Mouse (Mus musculus) brown adipose tissue, adult 24 weeks (tissue): ENCODE data around the gene Cyp2s1. TPM values are rescaled to one million over a fixed set of nuclear protein-coding genes. Genes with fewer than 3 reads are reported as not detected.
A peak's percentile ranks its signal among the peaks of the same experiment; 100 is the strongest.
"Not testable (repeated sequence)": the region's sequence is repeated elsewhere in the genome, so short reads cannot be mapped to it uniquely, and the experiment has no call there.

Experiments
- H3K27ac ChIP-seq: fragments of 200-500 bp; replicated peaks from 2 replicates; pipeline ENCODE4 v1.5.1; 2012; ENCODE audit warnings: low read depth, mild to moderate bottlenecking, low read length
- H3K4me1 ChIP-seq: fragments of 200-500 bp; 2 replicates; pipeline ENCODE4 v1.6.1; 2012; ENCODE audit warnings: low read length, mixed read lengths; ENCODE audit not compliant: control insufficient read depth, insufficient read depth, insufficient read length
- H3K4me3 ChIP-seq: fragments of 200-500 bp; 2 replicates; pipeline ENCODE4 v1.5.1; 2012; ENCODE audit warnings: low read depth, mild to moderate bottlenecking, low read length, moderate library complexity; ENCODE audit not compliant: insufficient read depth
- polyA plus RNA-seq: library from polyadenylated mRNA; stranded (reverse); fragments of >200 nt; gene quantifications from 2 replicates; pipeline ENCODE4 v1.2.4, GENCODE M21; 2012; ENCODE audit not compliant: missing spikeins, insufficient read depth, insufficient read length

Gene Cyp2s1
- polyA plus RNA-seq, 1 experiment: not detected

DNA sequence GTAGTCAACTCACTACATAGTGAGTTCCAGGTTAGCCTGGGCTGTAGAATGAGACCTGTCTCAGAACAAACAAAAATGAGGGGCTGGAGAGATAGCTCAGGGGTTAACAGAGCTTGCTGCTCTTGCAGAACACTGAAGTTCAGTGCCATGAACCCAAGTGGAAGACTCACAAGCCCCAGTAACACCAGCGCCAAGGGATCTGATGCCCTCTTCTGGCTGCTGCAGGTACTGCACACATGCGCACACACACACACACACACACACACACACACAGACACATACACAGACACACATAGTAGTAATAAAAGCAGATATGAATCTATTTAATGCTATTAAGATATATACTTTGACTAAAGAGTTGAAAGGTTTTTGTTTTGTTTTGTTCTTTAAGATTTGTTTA lies 18.2 kb downstream of the Cyp2s1 start:
- Histone ChIP-seq H3K4me1 (peaks cover 3% of the 10 kb centered on the region; the same call in 1 of the 2 replicates), H3K4me3 (no peak overlapping the region)

DNA sequence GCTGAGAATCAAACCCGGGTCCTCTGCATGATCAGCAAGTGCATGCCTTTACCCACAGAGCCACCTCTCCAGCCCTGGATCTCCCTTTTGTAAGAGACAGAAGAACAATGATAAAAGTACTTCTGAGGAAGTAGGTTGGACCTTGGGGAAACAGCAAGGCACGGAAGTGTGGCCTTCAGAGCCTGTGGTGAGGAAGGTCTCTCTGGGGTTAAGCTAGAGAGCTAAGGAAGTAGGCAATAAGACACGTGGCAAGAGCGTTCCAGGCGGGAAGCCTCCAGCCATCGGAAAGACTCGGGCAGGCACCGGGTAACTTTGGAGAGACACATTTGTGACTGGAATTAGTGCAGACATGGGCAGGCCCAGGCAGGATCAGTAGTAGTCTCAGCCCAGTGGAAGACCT lies 21.9 kb downstream of the Cyp2s1 start:
- Histone ChIP-seq H3K27ac (peak overlapping the region; percentile 58; the same call in 1 of the 2 replicates), H3K4me1 (peaks cover 3% of the 10 kb centered on the region; the same call in 1 of the 2 replicates)

More for the DNA sequence above, 18.2 kb downstream of the Cyp2s1 start:
- no peak overlapping the region for H3K27ac ChIP-seq

DNA sequence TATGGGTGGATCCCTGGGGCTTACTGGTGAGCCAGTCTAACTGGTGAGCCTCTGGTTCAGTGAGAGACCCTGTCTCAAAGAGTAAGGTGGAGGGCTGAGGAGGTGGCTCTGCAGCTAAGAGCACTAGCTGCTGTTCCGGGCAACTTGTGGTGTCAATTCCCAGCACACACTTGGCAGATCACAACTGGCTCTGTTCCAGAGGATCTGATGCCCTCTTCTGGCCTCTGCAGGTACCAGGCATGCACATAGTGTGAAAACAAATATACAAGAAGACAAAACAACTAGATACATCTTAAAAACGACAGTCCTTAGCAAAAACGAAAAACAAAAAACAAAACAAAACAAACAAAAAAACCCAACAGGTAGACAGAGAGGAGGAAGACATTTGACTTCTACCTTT lies 23.0 kb downstream of the Cyp2s1 start:
- peaks cover 7% of the 10 kb centered on the region for H3K4me1 ChIP-seq
- no peak overlapping the region for H3K4me3 ChIP-seq
- H3K27ac ChIP-seq: no peak overlapping the region

More for the DNA sequence above, 21.9 kb downstream of the Cyp2s1 start:
- H3K4me3 ChIP-seq: no peak overlapping the region

DNA sequence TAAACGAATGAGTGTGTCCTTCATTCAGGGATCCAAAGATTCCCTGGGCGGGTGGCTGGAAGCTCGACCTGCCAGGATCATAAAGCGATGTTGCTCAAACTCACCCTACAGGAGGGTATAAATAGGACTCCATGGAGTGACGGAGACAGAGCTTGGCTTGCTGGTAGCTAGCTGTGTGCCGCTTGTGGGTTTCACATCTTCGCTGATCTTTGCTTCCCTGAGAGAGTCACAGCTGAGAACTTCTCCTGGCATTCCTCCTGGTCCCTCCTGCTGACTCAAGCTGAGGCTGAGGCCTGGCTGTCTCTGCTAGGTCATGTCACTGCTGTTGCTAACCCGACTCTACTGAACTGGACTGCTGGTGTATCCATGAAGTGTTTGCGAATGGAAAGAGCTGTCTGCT lies 23.7 kb downstream of the Cyp2s1 start:
- H3K4me3 ChIP-seq, H3K27ac ChIP-seq, H3K4me1 ChIP-seq: not testable (repeated sequence)

DNA sequence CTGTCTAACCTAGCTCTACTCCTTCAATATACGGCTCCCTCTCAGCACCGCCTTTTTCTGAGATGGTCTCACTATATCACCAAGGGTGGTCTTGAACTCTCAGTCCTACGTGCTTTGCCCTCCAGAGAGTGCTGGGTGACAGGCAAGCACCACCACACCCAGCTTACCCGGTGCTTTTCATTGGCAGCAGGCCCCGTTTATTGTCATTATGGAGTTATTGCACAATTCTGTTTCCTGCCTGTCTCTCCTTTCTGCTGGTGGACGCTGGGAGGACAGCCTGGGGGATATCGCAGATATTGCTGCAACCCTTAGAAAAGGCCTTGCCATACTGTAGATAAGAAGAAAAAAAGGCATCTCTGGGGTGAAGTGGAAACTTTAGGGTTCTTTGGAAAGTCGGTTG lies 26.1 kb downstream of the Cyp2s1 start:
- no peak overlapping the region for H3K4me3 ChIP-seq
- 0 out of 2 replicates have a peak overlapping the region, but pooled peaks have one; percentile 6 for H3K27ac ChIP-seq
- H3K4me1 ChIP-seq: peaks cover 7% of the 10 kb centered on the region

DNA sequence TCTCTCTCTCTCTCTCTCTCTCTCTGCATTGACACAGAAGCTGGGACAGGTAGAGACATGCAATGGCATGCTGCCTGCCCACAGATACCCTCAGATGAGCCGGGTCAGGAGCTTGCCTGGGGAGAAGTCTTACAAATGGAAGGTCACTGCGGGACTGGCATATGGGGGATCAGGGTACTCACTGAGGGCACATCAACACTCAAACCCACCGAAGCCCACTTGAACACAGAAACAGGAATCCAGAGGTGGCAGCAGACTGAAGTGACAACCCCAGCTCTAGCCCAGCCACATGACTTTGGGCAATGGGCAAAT lies 27.6 kb downstream of the Cyp2s1 start:
- H3K4me3 ChIP-seq: no peak overlapping the region

DNA sequence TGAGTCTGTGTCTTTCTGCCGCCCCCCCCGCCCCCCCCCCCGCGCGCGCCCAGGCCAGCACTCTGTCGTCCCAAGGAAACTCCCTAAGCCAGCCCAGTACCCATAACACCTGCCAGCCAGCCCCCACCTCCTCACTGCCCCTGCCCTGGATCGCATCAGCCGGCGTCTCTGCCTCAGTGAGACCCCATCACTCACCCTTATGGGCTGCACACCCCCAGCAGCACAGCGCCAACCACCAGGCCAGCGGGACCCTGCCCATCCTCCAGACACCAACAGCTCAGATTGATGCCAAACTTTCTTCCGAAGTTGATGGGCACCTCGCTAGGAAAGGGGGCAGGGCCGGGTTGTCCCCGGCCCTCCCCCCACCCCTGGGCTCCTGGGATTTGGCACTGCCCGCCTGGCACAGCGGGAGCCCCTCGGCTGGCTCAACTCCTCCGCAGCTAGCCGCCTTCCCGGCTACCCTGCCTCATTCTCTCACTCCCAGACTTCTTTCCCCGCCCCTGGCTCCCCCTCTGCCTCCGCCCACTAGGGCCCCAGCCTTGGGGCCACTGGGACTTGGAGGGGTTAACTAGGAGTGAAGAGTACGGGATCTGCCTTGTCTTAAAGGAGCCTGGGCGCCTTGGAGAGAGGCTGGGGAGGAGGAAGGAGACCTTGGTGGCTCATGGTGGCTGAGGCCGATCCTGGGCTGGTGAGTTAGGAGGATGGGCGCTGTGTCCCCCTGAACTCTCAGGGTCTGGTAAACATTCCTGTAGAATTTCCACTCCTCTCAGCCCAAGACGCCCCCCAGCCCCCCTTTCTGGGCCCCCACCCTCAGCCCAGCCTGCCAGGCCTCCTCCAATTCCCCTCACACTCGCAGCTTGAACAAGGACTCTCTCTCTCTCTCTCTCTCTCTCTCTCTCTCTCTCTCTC lies 28.2 kb downstream of the Cyp2s1 start, which contains the start of gene Axl:
Gene Axl, minus strand, starts transcription at position 486 of the 909 bp plus-strand sequence.
- Histone ChIP-seq H3K4me1 (peaks cover 4% of the 10 kb centered on the region; the same call in 1 of the 2 replicates), H3K27ac (peak within 1 kb of the TSS; percentile 60; the same call in 1 of the 2 replicates), H3K4me3 (peak within 1 kb of the TSS; percentile 54)

More for the DNA sequence above, 27.6 kb downstream of the Cyp2s1 start:
- Histone ChIP-seq H3K27ac (no peak overlapping the region), H3K4me1 (peaks cover 4% of the 10 kb centered on the region; the same call in 1 of the 2 replicates)

DNA sequence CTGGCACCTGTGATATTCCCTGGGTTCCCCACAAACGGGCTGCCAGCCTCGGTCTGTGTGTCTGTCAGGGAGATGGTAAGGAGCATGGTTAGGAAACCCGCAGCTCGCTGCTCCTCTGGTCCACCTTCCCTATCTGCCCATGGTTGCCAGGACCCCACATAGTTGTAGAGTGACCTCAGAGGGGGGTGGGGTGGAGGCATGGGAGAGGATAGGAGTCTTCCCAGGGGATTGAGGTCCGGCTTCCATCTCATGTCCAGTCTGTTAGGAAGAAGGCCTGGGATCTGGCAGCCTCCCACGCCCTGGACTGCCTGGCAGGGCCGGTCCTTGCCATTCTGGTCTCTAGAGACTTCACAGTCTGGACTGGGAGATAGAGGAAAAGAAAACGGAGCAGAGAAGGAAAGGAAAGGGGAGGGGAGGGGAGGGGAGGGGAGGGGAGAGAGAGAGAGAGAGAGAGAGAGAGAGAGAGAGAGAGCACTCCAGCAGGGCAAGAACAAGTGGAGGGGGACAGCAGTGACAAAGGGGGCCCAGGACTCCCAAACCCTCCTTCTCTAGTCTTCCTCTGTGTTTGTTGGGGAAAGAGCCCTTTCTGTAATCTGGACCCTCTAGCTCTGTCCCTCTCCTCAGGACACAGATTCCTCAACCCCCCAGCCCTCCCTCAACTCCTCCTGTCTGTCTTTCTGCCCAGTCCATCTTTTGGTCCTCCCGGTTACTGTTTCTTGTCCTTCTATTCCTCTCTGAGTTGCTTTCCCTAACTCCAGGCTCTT lies 29.1 kb downstream of the Cyp2s1 start:
- Histone ChIP-seq H3K4me3 (peak overlapping the region; percentile 46), H3K27ac (0 out of 2 replicates have a peak overlapping the region, but pooled peaks have one; percentile 9)

DNA sequence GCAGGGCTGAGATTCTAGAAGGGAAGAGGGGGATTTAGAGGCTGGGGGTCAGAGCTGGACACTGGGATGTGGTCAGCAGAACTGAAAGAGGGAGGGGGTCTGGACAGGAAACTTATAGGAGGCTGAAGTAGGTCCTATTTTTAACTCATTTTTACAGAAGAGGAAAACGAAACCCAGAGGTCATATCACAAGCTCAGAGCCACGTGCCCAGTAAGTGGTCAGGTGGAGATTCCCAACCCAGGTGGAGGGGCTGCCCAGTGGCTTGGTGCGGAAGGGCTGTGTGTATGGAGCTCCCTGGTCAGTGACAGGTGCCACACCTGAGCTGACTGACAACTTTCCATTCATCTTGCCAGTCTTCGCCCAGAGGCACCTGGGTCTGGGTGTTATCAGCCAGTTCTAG lies 29.7 kb downstream of the Cyp2s1 start:
- 0 out of 2 replicates have a peak overlapping the region, but pooled peaks have one; percentile 7 for H3K27ac ChIP-seq
- H3K4me1 ChIP-seq: peaks cover 6% of the 10 kb centered on the region; the same call in 1 of the 2 replicates
- H3K4me3 ChIP-seq: peak overlapping the region; percentile 31; the same call in 1 of the 2 replicates

More for the DNA sequence above, 29.1 kb downstream of the Cyp2s1 start:
- H3K4me1 ChIP-seq: peaks cover 6% of the 10 kb centered on the region; the same call in 1 of the 2 replicates

DNA sequence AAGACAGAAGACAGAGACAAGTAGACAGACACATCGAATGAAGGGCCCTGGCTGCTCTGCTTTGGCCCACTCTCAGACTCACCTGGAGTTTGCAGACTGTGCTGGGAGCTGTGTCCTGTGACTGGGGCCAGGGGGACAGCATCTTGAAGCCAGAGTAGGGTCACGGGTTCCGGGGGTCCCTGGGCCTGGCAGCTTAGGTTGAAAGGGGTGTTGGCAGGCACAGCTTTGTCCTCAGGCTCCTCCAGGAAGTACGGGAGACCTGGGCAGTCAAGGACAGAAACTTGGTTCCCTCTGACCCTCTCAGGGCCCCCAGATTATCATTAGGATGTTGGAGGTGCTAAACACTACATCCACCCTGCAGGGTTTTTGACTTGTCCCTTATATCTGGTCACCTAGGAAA lies 31.0 kb downstream of the Cyp2s1 start:
- Histone ChIP-seq H3K4me3 (no peak overlapping the region), H3K4me1 (peaks cover 13% of the 10 kb centered on the region), H3K27ac (no peak overlapping the region)

DNA sequence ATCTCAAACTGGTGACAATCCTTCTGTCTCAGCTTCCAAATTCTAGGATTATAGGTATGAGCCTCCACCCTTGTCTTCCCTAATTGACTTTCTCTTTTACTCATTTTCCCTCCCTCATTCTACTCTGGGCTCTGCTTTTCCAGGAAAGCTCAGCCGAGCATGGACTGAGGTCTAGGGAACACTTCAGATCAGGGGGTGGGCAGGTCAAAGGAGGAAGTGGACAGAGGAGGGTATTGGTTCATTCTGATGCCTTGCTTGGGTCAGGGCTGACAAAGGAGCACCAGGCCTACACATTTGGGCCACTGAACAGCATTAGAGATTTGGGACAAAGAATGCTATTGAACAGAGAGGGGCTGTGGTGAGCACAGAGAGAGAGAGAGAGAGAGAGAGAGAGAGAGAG lies 31.9 kb downstream of the Cyp2s1 start:
- H3K4me3 ChIP-seq: no peak overlapping the region
- peaks cover 13% of the 10 kb centered on the region for H3K4me1 ChIP-seq
- H3K27ac ChIP-seq: no peak overlapping the region

DNA sequence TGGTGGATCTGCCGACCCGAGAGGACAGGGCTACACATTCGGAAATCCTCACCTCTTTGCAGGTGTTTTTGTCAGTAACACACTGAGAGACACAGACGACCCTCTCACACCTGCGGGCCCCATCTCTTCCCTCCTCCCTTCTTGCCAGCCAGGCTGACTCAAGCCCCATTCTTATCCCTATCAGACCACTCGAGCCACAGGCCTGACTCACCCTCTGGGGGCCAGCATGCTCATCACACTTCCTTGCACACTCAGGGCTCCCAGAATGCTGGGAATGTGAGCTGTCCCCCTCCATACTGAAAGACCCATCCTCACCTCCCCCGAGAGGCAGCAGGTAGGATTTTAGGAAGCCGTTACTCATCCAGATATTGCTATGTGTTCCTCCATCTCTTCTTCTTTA lies 33.0 kb downstream of the Cyp2s1 start:
- peaks cover 9% of the 10 kb centered on the region; the same call in 1 of the 2 replicates for H3K4me1 ChIP-seq
- no peak overlapping the region for H3K27ac ChIP-seq
- no peak overlapping the region for H3K4me3 ChIP-seq

DNA sequence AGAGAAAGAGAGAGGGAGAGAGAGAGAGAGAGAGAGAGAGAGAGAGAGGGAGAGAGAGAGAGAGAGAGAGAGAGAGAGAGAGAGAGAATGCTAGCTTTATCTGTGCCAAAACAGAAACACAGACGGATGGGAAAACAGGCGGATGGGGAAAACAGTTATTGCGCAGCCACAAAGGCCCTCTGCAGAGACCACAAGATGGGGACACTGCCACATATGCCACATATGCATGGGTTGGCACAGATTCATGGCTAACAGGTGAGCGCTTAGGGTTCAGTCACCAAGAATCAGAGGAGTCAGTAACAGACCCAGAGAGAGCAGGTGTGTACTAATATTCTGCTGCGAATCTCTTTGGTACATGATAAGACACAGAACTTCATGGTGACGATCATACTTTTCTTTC lies 34.0 kb downstream of the Cyp2s1 start:
- Histone ChIP-seq H3K4me1 (peaks cover 9% of the 10 kb centered on the region; the same call in 1 of the 2 replicates), H3K27ac (peak overlapping the region; percentile 17; the same call in 1 of the 2 replicates), H3K4me3 (no peak overlapping the region)

DNA sequence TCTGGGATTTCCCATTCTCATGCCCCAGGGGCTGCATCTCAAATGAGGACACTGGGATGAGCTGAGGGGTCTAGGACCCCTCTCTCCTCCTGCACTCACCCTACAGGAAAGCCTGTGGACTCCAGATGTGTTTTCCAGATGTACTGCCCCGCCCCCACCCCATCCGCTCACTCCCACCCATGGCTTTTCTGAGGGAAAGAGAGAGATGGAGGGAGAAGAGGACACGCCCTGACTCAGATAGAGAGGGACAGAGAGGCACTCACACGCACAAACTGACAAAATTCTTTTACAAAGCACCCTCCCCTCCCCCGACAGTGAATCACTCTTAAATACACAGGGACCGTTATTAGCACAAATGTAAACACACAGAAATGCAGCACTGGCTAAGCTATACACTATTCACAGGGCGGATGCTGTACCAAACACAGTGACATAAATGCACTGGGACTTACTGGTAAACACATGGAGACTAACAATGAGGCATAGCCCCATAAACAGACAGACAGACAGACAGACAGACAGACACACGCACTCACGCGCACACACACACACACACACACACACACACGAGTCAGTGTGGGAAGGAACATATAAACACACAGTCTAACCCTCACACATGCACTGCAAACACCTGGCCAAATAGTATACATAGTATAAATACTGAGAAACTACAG lies 34.6 kb downstream of the Cyp2s1 start:
- Histone ChIP-seq H3K4me3 (peak overlapping the region; percentile 43), H3K4me1 (peaks cover 9% of the 10 kb centered on the region; the same call in 1 of the 2 replicates), H3K27ac (peak overlapping the region; percentile 47)
